In genomic region chr10:20076541-20077469, GRCm38 (mm10) we compare ENCODE assay signal across 13 mouse cellular contexts.
A peak's percentile ranks its signal among the peaks of the same experiment; 100 is the strongest.
DNase-seq lines count a peak whose midpoint lies in the region; ATAC-seq lines count a peak whose summit lies in the region.
"Had no signal": no experiment of that assay in that cellular context is flagged by ENCODE, and none has a peak within 500 bp of the region (broad histone marks: within the 10 kb centered on the region; RNA-seq: fewer than 3 reads in every experiment).

No protein-coding gene starts in this region.

- no peak overlapping the region for H3K4me2 ChIP-seq in heart, embryonic 11.5 days
- H3K4me2 ChIP-seq in hindbrain, embryonic 16.5 days (ENCODE audit: low read length), result no peak overlapping the region
- H3K4me2 ChIP-seq: forebrain, embryonic 15.5 days; lung, embryonic 15.5 days had no signal

- DNase-seq in heart, adult 9 months (ENCODE audit: low spot score in 2 of 2), result peak; percentile 48
- DNase-seq in Muller cell, postnatal 12 days (ENCODE audit: inconsistent ontology term), result peak; percentile 65
- peak; percentile 46 for DNase-seq in gonadal fat pad, adult 2 months (ENCODE audit: low read depth)
- DNase-seq in urinary bladder, postnatal 10 days (ENCODE audit: low spot score), result no peak
- DNase-seq in gastrocnemius, postnatal 4 days (ENCODE audit: low spot score in 2 of 2), result no peak
- DNase-seq: kidney, adult 8-10 months; right cerebral cortex, postnatal 14 days had no signal

- no peak overlapping the region for H3K27ac ChIP-seq in heart, embryonic 11.5 days (ENCODE audit: low read depth, low read length)
- no peak overlapping the region for H3K27ac ChIP-seq in hindbrain, embryonic 16.5 days (ENCODE audit: low read depth, low read length)
- H3K27ac ChIP-seq: forebrain, embryonic 15.5 days; lung, embryonic 15.5 days had no signal

- ATAC-seq in heart, embryonic 11.5 days (replicated peaks; ENCODE audit: insufficient number of reproducible peaks, low FRiP score, low TSS enrichment), result no peak
- peak; percentile 36; the same call in 1 of the 2 replicates for ATAC-seq in monocyte, adult 5-6 weeks (replicated peaks; ENCODE audit: insufficient number of reproducible peaks, low FRiP score, low TSS enrichment, poor library complexity, severe bottlenecking)
- ATAC-seq in hindbrain, embryonic 16.5 days, result no peak
- ATAC-seq: forebrain, embryonic 15.5 days had no signal

- no peaks in the 10 kb centered on the region for H3K9me3 ChIP-seq in heart, embryonic 11.5 days (replicated peaks; ENCODE audit: control insufficient read depth, low read length)
- no peaks in the 10 kb centered on the region for H3K9me3 ChIP-seq in hindbrain, embryonic 16.5 days (ENCODE audit: control insufficient read depth, low read length)
- H3K9me3 ChIP-seq: forebrain, embryonic 15.5 days; G1E; lung, embryonic 15.5 days had no signal

- no peak overlapping the region for H3K9ac ChIP-seq in heart, embryonic 11.5 days (ENCODE audit: low read depth, low read length)
- H3K9ac ChIP-seq in hindbrain, embryonic 16.5 days (ENCODE audit: low read depth, low read length), result no peak overlapping the region
- H3K9ac ChIP-seq: forebrain, embryonic 15.5 days; lung, embryonic 15.5 days had no signal

- no peaks in the 10 kb centered on the region for H3K27me3 ChIP-seq in heart, embryonic 11.5 days (ENCODE audit: control insufficient read depth, insufficient read depth, low read length)
- no peaks in the 10 kb centered on the region for H3K27me3 ChIP-seq in hindbrain, embryonic 16.5 days (replicated peaks; ENCODE audit: control insufficient read depth, insufficient read depth, low read length)
- H3K27me3 ChIP-seq: forebrain, embryonic 15.5 days; lung, embryonic 15.5 days had no signal

- no peaks in the 10 kb centered on the region for H3K4me1 ChIP-seq in heart, embryonic 11.5 days (ENCODE audit: control insufficient read depth, insufficient read depth, low read length)
- no peaks in the 10 kb centered on the region for H3K4me1 ChIP-seq in hindbrain, embryonic 16.5 days (ENCODE audit: control insufficient read depth, insufficient read depth, low read depth, low read length)
- H3K4me1 ChIP-seq: forebrain, embryonic 15.5 days; lung, embryonic 15.5 days had no signal

- no peaks in the 10 kb centered on the region for H3K36me3 ChIP-seq in heart, embryonic 11.5 days (ENCODE audit: control insufficient read depth, insufficient read depth, low read length)
- no peaks in the 10 kb centered on the region for H3K36me3 ChIP-seq in hindbrain, embryonic 16.5 days (ENCODE audit: control insufficient read depth, insufficient read depth, low read length)
- H3K36me3 ChIP-seq: forebrain, embryonic 15.5 days; G1E; lung, embryonic 15.5 days had no signal

- WGBS in heart, embryonic 11.5 days (ENCODE audit: insufficient replicate concordance), result 79% methylated on average over 13 of the region's 13 CpGs
- 71% methylated on average over 13 of the region's 13 CpGs for WGBS in hindbrain, embryonic 16.5 days

- no peak overlapping the region for H3K4me3 ChIP-seq in heart, embryonic 11.5 days (ENCODE audit: low read depth, low read length)
- no peak overlapping the region for H3K4me3 ChIP-seq in hindbrain, embryonic 16.5 days (ENCODE audit: low read length)
- H3K4me3 ChIP-seq: forebrain, embryonic 15.5 days; lung, embryonic 15.5 days had no signal

Comparison
In these comparisons a context has a peak if more than half of its experiments do, and no peak if none do; other contexts are left out.
1. DNase-seq: peak in heart, adult 9 months (2 of 2), Muller cell, postnatal 12 days (single experiment) and gonadal fat pad, adult 2 months (single experiment); none in urinary bladder, postnatal 10 days (single experiment) and gastrocnemius, postnatal 4 days (0 of 2).